Mouse (Mus musculus) kidney, postnatal 36 days (tissue): ENCODE results near the gene Fmr1nb.
"Not testable (repeated sequence)": the region's sequence is repeated elsewhere in the genome, so short reads cannot be mapped to it uniquely, and the experiment has no call there.

Experiments
- DNase-seq, 2 experiments: peaks; one replicate each; pipeline ENCODE4 v3.0.0; 2021 to 2022; ENCODE audit warnings: mixed read lengths in 2 of 2

Fmr1nb gene

DNA sequence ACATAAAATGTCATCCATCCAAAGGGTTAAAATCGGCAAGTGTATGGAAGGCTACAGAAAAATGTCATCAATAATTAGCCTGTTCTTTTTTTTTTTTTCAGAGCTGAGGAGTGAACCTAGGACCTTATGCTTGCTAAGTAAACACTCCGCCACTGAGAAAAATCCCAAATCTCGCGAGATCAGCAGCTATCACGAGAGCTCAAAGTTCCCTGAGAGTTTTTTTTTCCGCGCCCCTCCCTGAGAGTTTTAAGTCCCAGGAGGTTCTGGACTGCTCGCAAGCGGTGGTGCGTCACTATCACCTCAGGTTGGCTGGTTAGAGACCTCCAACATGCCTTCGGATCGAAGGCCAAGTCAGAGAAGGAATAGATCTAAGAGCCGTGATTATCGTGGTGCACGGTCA is at the start of gene Fmr1nb:
Gene Fmr1nb (plus strand): TSS at position 234 of the 400 bp plus-strand sequence.
- DNase-seq: peak in 1 of 2 experiments; percentile 0

DNA sequence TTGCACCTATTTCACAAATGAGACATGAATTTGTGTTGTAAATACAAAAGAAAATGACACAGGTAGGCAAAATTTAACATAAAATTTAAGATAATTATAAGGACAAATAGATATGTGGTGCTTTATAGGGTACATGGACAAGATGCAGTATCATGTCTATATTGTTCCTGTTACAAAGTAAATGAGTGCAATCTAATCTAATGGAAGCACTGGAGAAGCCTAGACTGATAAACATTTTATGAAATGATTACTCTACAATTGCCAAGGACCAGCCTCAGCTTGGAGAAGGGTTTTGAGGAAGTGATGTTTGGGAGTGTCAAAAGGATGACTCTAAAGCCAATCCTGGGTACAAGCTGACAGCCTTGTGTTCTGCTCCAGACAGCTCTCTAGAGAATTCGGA is 24.7 kb upstream of the Fmr1nb start:
- DNase-seq: no peak

DNA sequence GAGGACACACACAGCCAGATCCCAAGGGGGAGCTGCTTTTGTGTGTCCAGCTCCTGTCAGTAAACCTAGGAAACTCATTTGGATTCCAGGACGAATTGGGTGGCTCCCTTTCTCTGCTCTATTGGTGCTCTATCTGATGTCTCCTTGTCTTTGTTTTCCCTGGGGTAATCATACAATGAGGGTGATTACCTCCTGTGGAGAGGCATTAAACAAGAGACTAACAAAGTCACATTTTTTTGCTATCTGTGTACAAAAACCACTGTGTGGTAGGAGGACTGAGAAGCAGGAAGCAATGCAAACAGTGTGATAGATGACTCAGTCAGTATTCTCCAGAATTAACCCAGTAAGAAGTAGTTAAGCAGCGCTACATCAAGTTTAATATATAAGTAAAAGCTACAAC is 21.6 kb upstream of the Fmr1nb start:
- DNase-seq: no peak

DNA sequence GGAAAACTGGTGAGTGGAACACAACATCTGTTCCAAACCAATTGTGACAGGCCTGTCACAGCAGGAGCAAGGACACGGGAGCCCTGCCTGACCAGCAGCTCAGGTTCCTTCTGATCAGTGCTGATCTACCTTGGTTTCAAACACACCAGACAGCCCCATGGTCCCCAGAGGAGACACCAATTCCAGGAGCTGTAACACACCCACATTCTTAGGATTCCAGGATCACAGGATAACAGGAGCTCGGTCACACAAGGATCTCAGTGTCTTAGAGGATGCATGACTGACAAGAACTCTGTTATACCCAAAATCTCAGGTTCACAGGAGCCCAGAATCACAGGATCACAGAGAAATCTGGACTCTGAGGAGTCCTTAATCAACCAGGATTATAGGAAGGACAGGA is 58.8 kb downstream of the Fmr1nb start:
- not testable (repeated sequence) for DNase-seq

DNA sequence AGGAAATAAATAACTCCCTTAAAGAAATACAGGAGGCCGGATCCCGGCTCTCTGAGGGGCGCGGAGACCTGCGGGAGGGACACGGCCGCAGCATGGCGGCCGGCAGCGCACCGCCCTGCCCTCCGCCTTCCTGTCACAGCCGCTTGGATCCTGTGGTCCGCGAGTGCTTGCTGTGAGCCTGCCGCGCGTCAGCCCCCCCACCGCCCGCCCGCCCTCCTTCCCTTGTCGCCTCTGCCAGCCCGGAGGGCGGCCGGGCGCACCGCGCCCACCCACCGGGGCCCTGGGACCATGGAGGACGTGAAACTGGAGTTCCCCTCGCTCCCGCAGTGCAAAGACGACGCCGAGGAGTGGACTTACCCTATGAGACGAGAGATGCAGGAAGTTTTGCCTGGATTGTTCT is 59.4 kb downstream of the Fmr1nb start, which contains the start of gene Gm14698:
Gene Gm14698 (plus strand): TSS at position 35 of the 400 bp plus-strand sequence.
- DNase-seq: peak in 1 of 2 experiments; percentile 4

DNA sequence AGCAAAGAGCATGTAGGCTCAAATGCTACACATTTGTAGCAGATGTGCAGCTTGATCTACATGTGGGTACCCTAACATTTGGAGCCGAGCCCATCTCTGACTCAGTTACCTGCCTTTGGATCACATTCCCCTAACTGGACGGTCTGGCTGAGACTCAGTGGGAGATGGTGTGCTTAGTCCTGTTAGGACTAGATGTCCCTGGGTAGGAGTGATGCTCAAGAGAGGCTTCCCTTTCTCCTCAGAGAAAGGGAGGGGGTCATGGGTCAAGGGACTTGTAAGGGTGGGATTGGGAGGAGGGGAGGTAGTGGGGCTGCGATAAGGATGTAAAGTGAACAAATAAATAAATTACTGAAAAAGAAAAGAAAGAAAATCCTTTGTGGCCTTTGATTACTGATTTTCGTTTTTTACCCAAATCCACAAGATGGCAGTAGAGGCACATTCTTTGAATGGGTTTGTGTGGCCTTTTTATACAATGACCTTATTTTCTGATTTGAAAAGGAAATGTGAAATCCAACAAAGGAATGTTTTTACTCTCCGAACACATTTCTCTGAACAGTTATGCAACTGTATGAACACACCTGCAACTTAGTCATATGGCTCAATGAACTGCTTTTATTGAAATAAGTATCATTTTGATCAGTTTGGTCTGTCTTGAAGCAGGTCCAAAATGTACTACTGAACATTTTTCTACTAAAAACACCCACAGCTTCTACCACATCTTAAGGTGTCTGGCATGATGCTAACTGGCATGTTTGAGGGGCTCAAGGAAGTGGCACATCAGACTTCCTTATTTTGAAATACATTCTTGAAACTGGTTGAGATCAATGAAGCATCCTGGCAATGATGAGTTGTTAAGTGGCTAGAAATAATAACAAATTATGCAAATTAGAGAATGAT is 78.2 kb downstream of the Fmr1nb start:
- no peak for DNase-seq
